Mouse (Mus musculus) MEL (cell line): ENCODE data around the gene Impdh2. TPM values are rescaled to one million over a fixed set of nuclear protein-coding genes. Genes with fewer than 3 reads are reported as not detected.
"Not testable (repeated sequence)": the region's sequence is repeated elsewhere in the genome, so short reads cannot be mapped to it uniquely, and the experiment has no call there.

Experiments
- DNase-seq: peaks from one replicate; pipeline ENCODE4 v3.0.0; 2011; ENCODE audit warnings: low read depth, low spot score
- H3K27ac ChIP-seq: 2 replicates; pipeline ENCODE4 v1.5.1; 2012; ENCODE audit warnings: low read depth, mild to moderate bottlenecking, control low read depth, low read length, moderate library complexity; ENCODE audit not compliant: control insufficient read depth
- H3K27me3 ChIP-seq, 2 experiments: fragments of 150-350 bp in 1 of 2; sonication (generic) in 1 of 2; 2 replicates each; pipeline ENCODE4 v1.6.1; 2012; ENCODE audit warnings: low read length in 2 of 2, mild to moderate bottlenecking in 2 of 2, improper control_type of control experiment in 1 of 2, moderate library complexity in 1 of 2; ENCODE audit not compliant: insufficient read depth in 2 of 2, control insufficient read depth in 1 of 2
- H3K36me3 ChIP-seq, 2 experiments: 2 replicates each; pipeline ENCODE4 v1.6.1; 2012 to 2014; ENCODE audit warnings: low read length in 2 of 2, improper control_type of control experiment in 1 of 2, inconsistent platforms in 1 of 2, mild to moderate bottlenecking in 1 of 2; ENCODE audit not compliant: insufficient read depth in 2 of 2, control insufficient read depth in 1 of 2
- H3K4me1 ChIP-seq, 2 experiments: fragments of 150-350 bp in 1 of 2; sonication (generic) in 1 of 2; 2 replicates each; pipeline ENCODE4 v1.6.1; 2012; ENCODE audit warnings: low read length in 2 of 2, improper control_type of control experiment in 1 of 2, mild to moderate bottlenecking in 1 of 2; ENCODE audit not compliant: insufficient read depth in 2 of 2, control insufficient read depth in 1 of 2
- H3K4me3 ChIP-seq, 2 experiments: fragments of 150-350 bp in 1 of 2; sonication (generic) in 1 of 2; 2 replicates each; pipeline ENCODE4 v1.5.1; 2012; ENCODE audit warnings: low read depth in 2 of 2, low read length in 2 of 2, mild to moderate bottlenecking in 2 of 2, moderate library complexity in 2 of 2, control low read depth in 1 of 2, improper control_type of control experiment in 1 of 2; ENCODE audit not compliant: control insufficient read depth in 1 of 2, insufficient read depth in 1 of 2
- H3K79me2 ChIP-seq: 2 replicates; pipeline ENCODE4 v1.6.1; 2012; ENCODE audit warnings: mild to moderate bottlenecking, low read length, moderate library complexity; ENCODE audit not compliant: control insufficient read depth, poor library complexity, insufficient read depth
- H3K9ac ChIP-seq: 2 replicates; pipeline ENCODE4 v1.6.1; 2012; ENCODE audit warnings: low read depth, mild to moderate bottlenecking, control low read depth, low read length, moderate library complexity; ENCODE audit not compliant: control insufficient read depth, poor library complexity, severe bottlenecking
- H3K9me3 ChIP-seq: fragments of 150-350 bp; sonication (generic); replicated peaks from 2 replicates; pipeline ENCODE4 v1.6.1; 2012; ENCODE audit warnings: mild to moderate bottlenecking, low read length, improper control_type of control experiment, moderate library complexity; ENCODE audit not compliant: insufficient read depth
- EP300 ChIP-seq, 2 experiments: IDR thresholded peaks; 2 replicates each; pipeline ENCODE4 v1.6.1; 2011; ENCODE audit warnings: improper control_type of control experiment in 2 of 2, low read length in 2 of 2, low read depth in 1 of 2, mild to moderate bottlenecking in 1 of 2
- GATA1 ChIP-seq: IDR thresholded peaks from 2 replicates; pipeline ENCODE4 v1.6.1; 2011; ENCODE audit warnings: low read depth, low read length, improper control_type of control experiment
- JUND ChIP-seq: IDR thresholded peaks from 2 replicates; pipeline ENCODE4 v1.6.1; 2011; ENCODE audit warnings: low read depth, mild to moderate bottlenecking, improper control_type of control experiment, low read length
- MAFK ChIP-seq: IDR thresholded peaks from 2 replicates; pipeline ENCODE4 v1.6.1; 2011; ENCODE audit warnings: low read depth, mild to moderate bottlenecking, low read length, improper control_type of control experiment, borderline replicate concordance
- MAX ChIP-seq: IDR thresholded peaks from 2 replicates; pipeline ENCODE4 v1.6.1; 2011; ENCODE audit warnings: low read length, improper control_type of control experiment
- MXI1 ChIP-seq: IDR thresholded peaks from 2 replicates; pipeline ENCODE4 v1.6.1; 2011; ENCODE audit warnings: mild to moderate bottlenecking, low read depth, low read length, improper control_type of control experiment
- MYB ChIP-seq: IDR thresholded peaks from 2 replicates; pipeline ENCODE4 v1.6.1; 2011; ENCODE audit warnings: mild to moderate bottlenecking, low read depth, low read length, improper control_type of control experiment
- NELFE ChIP-seq: IDR thresholded peaks from 2 replicates; pipeline ENCODE4 v1.6.1; 2011; ENCODE audit warnings: low read depth, low read length, improper control_type of control experiment
- POLR2A ChIP-seq, 2 experiments: IDR thresholded peaks; 2 replicates each; pipeline ENCODE4 v1.6.1; 2011 to 2012; ENCODE audit warnings: low read length in 2 of 2, mild to moderate bottlenecking in 2 of 2, control low read depth in 1 of 2, improper control_type of control experiment in 1 of 2, low read depth in 1 of 2, moderate library complexity in 1 of 2; ENCODE audit not compliant: control insufficient read depth in 1 of 2, insufficient read depth in 1 of 2, poor library complexity in 1 of 2
- POLR2AphosphoS2 ChIP-seq: IDR thresholded peaks from 2 replicates; pipeline ENCODE4 v1.6.1; 2011; ENCODE audit warnings: low read length, improper control_type of control experiment
- POLR2AphosphoS5 ChIP-seq: IDR thresholded peaks from 2 replicates; pipeline ENCODE4 v1.6.1; 2012; ENCODE audit warnings: low read depth, borderline replicate concordance, mild to moderate bottlenecking, inconsistent platforms, low read length, moderate library complexity, mixed read lengths
- RAD21 ChIP-seq: IDR thresholded peaks from 2 replicates; pipeline ENCODE4 v1.6.1; 2011; ENCODE audit warnings: mild to moderate bottlenecking, low read depth, low read length, improper control_type of control experiment
- RCOR1 ChIP-seq: IDR thresholded peaks from 2 replicates; pipeline ENCODE4 v1.6.1; 2012; ENCODE audit warnings: low read depth, mild to moderate bottlenecking, inconsistent platforms, low read length, improper control_type of control experiment
- SIN3A ChIP-seq: IDR thresholded peaks from 2 replicates; pipeline ENCODE4 v1.6.1; 2012; ENCODE audit warnings: low read length, improper control_type of control experiment, inconsistent platforms
- TAL1 ChIP-seq: IDR thresholded peaks from 2 replicates; pipeline ENCODE4 v1.6.1; 2012; ENCODE audit warnings: mild to moderate bottlenecking, inconsistent platforms, low read length, moderate library complexity, mixed read lengths
- TBP ChIP-seq: IDR thresholded peaks from 2 replicates; pipeline ENCODE4 v1.8.0; 2011; ENCODE audit warnings: low read depth, low read length, improper control_type of control experiment
- USF2 ChIP-seq, 2 experiments: IDR thresholded peaks; 2 replicates each; pipeline ENCODE4 v1.6.1; 2011 to 2012; ENCODE audit warnings: improper control_type of control experiment in 2 of 2, low read length in 2 of 2, borderline replicate concordance in 1 of 2, inconsistent platforms in 1 of 2, low read depth in 1 of 2, mild to moderate bottlenecking in 1 of 2; ENCODE audit not compliant: insufficient read depth in 1 of 2
- ZMIZ1 ChIP-seq: IDR thresholded peaks from 2 replicates; pipeline ENCODE4 v1.6.1; 2012; ENCODE audit warnings: low read depth, mild to moderate bottlenecking, inconsistent platforms, low read length, improper control_type of control experiment, moderate library complexity
- ZNF384 ChIP-seq: IDR thresholded peaks from 2 replicates; pipeline ENCODE4 v1.6.1; 2012; ENCODE audit warnings: low read depth, mild to moderate bottlenecking, inconsistent platforms, low read length, improper control_type of control experiment
- polyA plus RNA-seq, 2 experiments: library from polyadenylated mRNA; stranded (reverse) in 1 of 2; unstranded in 1 of 2; fragments of >175 nt in 1 of 2; fragments of >200 nt in 1 of 2; gene quantifications; 2 replicates each; pipeline versions ENCODE4 v1.2.1 to v1.2.4; 2012; ENCODE audit warnings: low replicate concordance in 2 of 2, low read depth in 1 of 2; ENCODE audit not compliant: insufficient read length in 2 of 2, insufficient read depth in 1 of 2, missing spikeins in 1 of 2
- total RNA-seq: library from RNA; depleted of rRNA; stranded (reverse); fragments of 300-350 nt; gene quantifications from 2 replicates; pipeline ENCODE4 v1.2.3, GENCODE M21; 2012

Impdh2 gene
- total and polyA plus RNA-seq, 3 experiments: 519 to 550 TPM; not detected in 1

- Histone ChIP-seq H3K9ac (no peak overlapping the region), H3K27ac (no peak overlapping the region), H3K79me2 (no peaks in the 10 kb centered on the region), H3K4me1 (no peaks in the 10 kb centered on the region), H3K36me3 (peaks cover 0 to 9% of the 10 kb centered on the region in 2 experiments; a peak in 2 of 4 replicates), H3K9me3 (no peaks in the 10 kb centered on the region), H3K4me3 (no peak overlapping the region), H3K27me3 (no peaks in the 10 kb centered on the region)
- DNase-seq: no peak
- TF ChIP-seq RAD21 (no peak), POLR2AphosphoS5 (no peak)
Observed at GRCm38 (mm10) chr9:108601986-108602385, 41.9 kb downstream of the Impdh2 start.

DNA sequence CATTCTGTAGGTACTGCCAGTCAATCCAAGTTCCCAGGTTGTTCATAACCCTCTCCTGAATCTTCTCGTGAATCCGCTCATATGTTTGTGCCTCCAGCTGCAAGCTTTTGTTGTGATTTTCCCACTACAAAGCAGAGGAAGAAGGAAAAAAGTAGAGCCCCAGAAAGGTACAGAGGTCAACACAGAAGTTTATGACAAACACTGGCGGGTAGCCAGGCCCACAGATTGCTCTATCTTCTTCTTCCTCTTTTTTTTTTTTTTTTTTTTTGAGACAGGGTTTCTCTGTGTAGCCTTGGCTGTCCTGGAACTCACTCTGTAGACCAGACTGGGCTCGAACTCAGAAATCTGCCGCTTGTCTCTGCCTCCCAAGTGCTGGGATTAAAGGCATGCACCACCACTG lies 47.8 kb downstream of the Impdh2 start:
- not testable (repeated sequence) for H3K9me3 ChIP-seq, H3K27me3 ChIP-seq, H3K27ac ChIP-seq, H3K4me1 ChIP-seq, H3K79me2 ChIP-seq, H3K9ac ChIP-seq, H3K4me3 ChIP-seq
- H3K36me3 ChIP-seq: peaks cover 14 to 28% of the 10 kb centered on the region in 2 experiments
- TF ChIP-seq EP300 (IDR thresholded peaks at IDR 0.05; ENCODE audit: low read depth in 1 of 2, low read length in 2 of 2) (peak; percentile 16 to 64; a peak in 2 of 4 replicates), ZNF384 (peak; percentile 97), GATA1 (0 out of 2 replicates have a peak, but pooled peaks have one; percentile 26), SIN3A (0 out of 2 replicates have a peak, but pooled peaks have one; percentile 34), RCOR1 (peak; percentile 92)
- DNase-seq: peak; percentile 86

DNA sequence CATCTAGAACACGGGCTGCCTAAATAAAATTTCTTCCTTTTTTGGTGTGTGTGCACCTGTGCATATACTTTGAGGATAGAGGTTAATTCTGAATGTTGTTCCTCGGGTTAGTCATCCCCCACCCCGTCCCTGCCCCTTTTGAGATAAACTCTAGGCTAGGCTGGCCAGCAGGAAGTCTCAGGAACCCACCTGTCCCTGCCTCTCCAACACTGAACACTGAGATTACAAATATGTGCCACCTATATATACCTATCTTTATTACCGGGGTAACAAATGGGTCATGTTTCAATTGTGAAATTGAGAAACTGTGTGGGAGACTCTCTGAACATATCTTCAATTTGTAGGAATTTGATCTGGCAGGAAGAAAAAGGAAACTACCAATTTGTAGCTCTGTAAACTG lies 48.8 kb downstream of the Impdh2 start:
- H3K9me3 ChIP-seq: no peaks in the 10 kb centered on the region
- H3K27me3 ChIP-seq: no peaks in the 10 kb centered on the region
- TF ChIP-seq JUND: no peak
- no peak for TF ChIP-seq NELFE
- no peak for TF ChIP-seq MAFK
- no peak for TF ChIP-seq POLR2A (IDR thresholded peaks at IDR 0.05; ENCODE audit: control insufficient read depth in 1 of 2, insufficient read depth in 1 of 2, low read depth in 1 of 2, low read length in 2 of 2, poor library complexity in 1 of 2)
- TF ChIP-seq MXI1: no peak
- no peak for TF ChIP-seq ZMIZ1
- TF ChIP-seq MYB: no peak
- no peak for TF ChIP-seq TBP
- TF ChIP-seq USF2 (IDR thresholded peaks at IDR 0.05; ENCODE audit: borderline replicate concordance in 1 of 2, insufficient read depth in 1 of 2, low read depth in 1 of 2, low read length in 2 of 2): no peak
- no peak for TF ChIP-seq TAL1
- no peak for TF ChIP-seq EP300 (IDR thresholded peaks at IDR 0.05; ENCODE audit: low read depth in 1 of 2, low read length in 2 of 2)
- no peak for TF ChIP-seq POLR2AphosphoS2
- TF ChIP-seq MAX: no peak
- TF ChIP-seq RCOR1: no peak
- H3K4me1 ChIP-seq: peaks cover 2 to 9% of the 10 kb centered on the region in 2 experiments; a peak in 3 of 4 replicates
- no peak for DNase-seq
- H3K79me2 ChIP-seq: no peaks in the 10 kb centered on the region
- H3K9ac ChIP-seq: no peak overlapping the region
- no peak overlapping the region for H3K4me3 ChIP-seq
- H3K36me3 ChIP-seq: peaks cover 14 to 28% of the 10 kb centered on the region in 2 experiments
- no peak overlapping the region for H3K27ac ChIP-seq
